9 mouse cellular contexts compared by ENCODE assay signal in genomic region chr7:84739965-84740390, GRCm38 (mm10). TPM values are rescaled to one million over a fixed set of nuclear protein-coding genes. Genes with fewer than 3 reads are reported as not detected.
DNase-seq lines count a peak whose midpoint lies in the region; ATAC-seq and TF ChIP-seq lines count a peak whose summit lies in the region.
"Had no signal": no experiment of that assay in that cellular context is flagged by ENCODE, and none has a peak within 500 bp of the region (broad histone marks: within the 10 kb centered on the region; RNA-seq: fewer than 3 reads in every experiment).

No protein-coding gene starts in this region.

- no peak for TF ChIP-seq POLR2A in liver, adult 2 months (IDR thresholded peaks at IDR 0.05; ENCODE audit: extremely low read depth, insufficient read depth, low read length)

- H3K4me1 ChIP-seq in liver, adult 2 months (ENCODE audit: control insufficient read depth, insufficient read depth, low read length): no peaks in the 10 kb centered on the region
- no peaks in the 10 kb centered on the region for H3K4me1 ChIP-seq in stomach, postnatal 0 days (replicated peaks; ENCODE audit: control insufficient read depth, insufficient read depth)
- no peaks in the 10 kb centered on the region for H3K4me1 ChIP-seq in forebrain, embryonic 16.5 days (replicated peaks; ENCODE audit: control insufficient read depth, insufficient read depth, low read length)
- H3K4me1 ChIP-seq: neural tube, embryonic 12.5 days had no signal

- 3% methylated on average over 2 of the region's 2 CpGs for WGBS in liver, adult 2 months
- 3% methylated on average over 2 of the region's 2 CpGs for WGBS in stomach, postnatal 0 days
- WGBS in forebrain, embryonic 16.5 days: 14% methylated on average over 2 of the region's 2 CpGs

- DNase-seq in left cerebral cortex, adult 18-20 months (ENCODE audit: low spot score in 2 of 2): peak; percentile 2 to 4
- no peak for DNase-seq in left cerebral cortex, adult 8-10 months (ENCODE audit: low spot score in 2 of 2)
- DNase-seq in Patski (ENCODE audit: low read depth, low spot score): no peak
- peak; percentile 32 to 35 for DNase-seq in heart, postnatal 10 days
- DNase-seq in liver, adult 2 months (ENCODE audit: extremely low read depth, low read depth, low spot score): peak; percentile 33
- no peak for DNase-seq in stomach, postnatal 0 days (ENCODE audit: low spot score)
- DNase-seq in urinary bladder, postnatal 14 days (ENCODE audit: low spot score): no peak

- no peak overlapping the region for H3K4me2 ChIP-seq in stomach, postnatal 0 days (replicated peaks; ENCODE audit: low read depth)
- H3K4me2 ChIP-seq in forebrain, embryonic 16.5 days (ENCODE audit: low read length): no peak overlapping the region
- H3K4me2 ChIP-seq: neural tube, embryonic 12.5 days had no signal

- no peak overlapping the region for H3K4me3 ChIP-seq in liver, adult 2 months (ENCODE audit: insufficient read depth, low read depth, low read length)
- no peak overlapping the region for H3K4me3 ChIP-seq in stomach, postnatal 0 days (ENCODE audit: low read depth, low read length)
- no peak overlapping the region for H3K4me3 ChIP-seq in forebrain, embryonic 16.5 days (replicated peaks; ENCODE audit: low read length)
- H3K4me3 ChIP-seq: neural tube, embryonic 12.5 days had no signal

- TF ChIP-seq CTCF in Patski (IDR thresholded peaks at IDR 0.05): peak; percentile 51
- no peak for TF ChIP-seq CTCF in liver, adult 2 months (IDR thresholded peaks at IDR 0.05; ENCODE audit: low read depth, low read length)
- peak; percentile 57 for TF ChIP-seq CTCF in stomach, postnatal 0 days (IDR thresholded peaks at IDR 0.05; ENCODE audit: low read depth)

- H3K27ac ChIP-seq in liver, adult 2 months (replicated peaks; ENCODE audit: insufficient read depth, low read depth, low read length): no peak overlapping the region
- no peak overlapping the region for H3K27ac ChIP-seq in stomach, postnatal 0 days (replicated peaks)
- no peak overlapping the region for H3K27ac ChIP-seq in forebrain, embryonic 16.5 days (ENCODE audit: low read length)
- H3K27ac ChIP-seq: neural tube, embryonic 12.5 days had no signal

- no peaks in the 10 kb centered on the region for H3K36me3 ChIP-seq in liver, adult 2 months (ENCODE audit: control insufficient read depth, insufficient read depth, low read length)
- H3K36me3 ChIP-seq in stomach, postnatal 0 days (ENCODE audit: control insufficient read depth, insufficient read depth, low read length): no peaks in the 10 kb centered on the region
- H3K36me3 ChIP-seq in forebrain, embryonic 16.5 days (ENCODE audit: control insufficient read depth, insufficient read depth): no peaks in the 10 kb centered on the region
- H3K36me3 ChIP-seq: neural tube, embryonic 12.5 days had no signal

- H3K27me3 ChIP-seq in Patski: no peaks in the 10 kb centered on the region
- no peaks in the 10 kb centered on the region for H3K27me3 ChIP-seq in liver, adult 2 months (ENCODE audit: control insufficient read depth, insufficient read depth, low read length)
- no peaks in the 10 kb centered on the region for H3K27me3 ChIP-seq in stomach, postnatal 0 days (ENCODE audit: control insufficient read depth, insufficient read depth, low read length)
- no peaks in the 10 kb centered on the region for H3K27me3 ChIP-seq in forebrain, embryonic 16.5 days (replicated peaks; ENCODE audit: control insufficient read depth, insufficient read depth, low read length)
- H3K27me3 ChIP-seq: neural tube, embryonic 12.5 days had no signal

- H3K9me3 ChIP-seq in stomach, postnatal 0 days (ENCODE audit: control insufficient read depth, low read length): no peaks in the 10 kb centered on the region
- no peaks in the 10 kb centered on the region for H3K9me3 ChIP-seq in forebrain, embryonic 16.5 days (ENCODE audit: control insufficient read depth, low read length)
- H3K9me3 ChIP-seq: neural tube, embryonic 12.5 days had no signal

- ATAC-seq in Patski: no peak
- no peak; the same call in 1 of the 2 replicates for ATAC-seq in stomach, postnatal 0 days (ENCODE audit: low FRiP score, low TSS enrichment)
- ATAC-seq in forebrain, embryonic 16.5 days: no peak

- CTCF ChIA-PET in Patski (lab: Charles Lee): interaction anchor here (0.6 to 4.1 kb wide), 5 partner anchors 9 to 146 kb away, joined by 3 to 20 read pairs (median 5); no protein-coding TSS in a partner anchor

- in situ Hi-C loops in Patski (cut with MboI; ENCODE audit: low pct_unique_long_range_greater_than_20kb): no loop called here

- no peak overlapping the region for H3K9ac ChIP-seq in liver, adult 2 months (ENCODE audit: low read depth, low read length)
- H3K9ac ChIP-seq in stomach, postnatal 0 days (ENCODE audit: low read length): no peak overlapping the region
- no peak overlapping the region for H3K9ac ChIP-seq in forebrain, embryonic 16.5 days (replicated peaks; ENCODE audit: low read depth, low read length)
- H3K9ac ChIP-seq: neural tube, embryonic 12.5 days had no signal

- intact Hi-C loops in heart, postnatal 10 days (cut with DNase I): loop anchor here (2.0 kb wide), 1 partner anchor 35 kb away; no protein-coding TSS in a partner anchor

- H3K79me2 ChIP-seq in liver, adult 2 months (ENCODE audit: control insufficient read depth, insufficient read depth, low read length): no peaks in the 10 kb centered on the region

- POLR2A ChIA-PET in Patski (lab: Charles Lee): no interaction called here

- TF ChIP-seq EP300 in stomach, postnatal 0 days (optimal IDR thresholded peaks at IDR 0.05): no peak

RNA-seq across cellular contexts. Expression of gene Zfand6, which starts 50.2 kb away (rescaled TPM):
- 10 to 100 TPM; 69.8 to 70.2 TPM for total RNA-seq in left cerebral cortex, adult 18-20 months (2021)
- total RNA-seq in left cerebral cortex, adult 8-10 months (2022): 10 to 100 TPM; 59.2 to 83.4 (median 70.9) TPM
- polyA plus RNA-seq in Patski (2021): 187 TPM
- 100 to 1,000 TPM in 1 of 2 experiments, 10 to 100 TPM in 1; 97.7 to 103 TPM for total RNA-seq in heart, postnatal 10 days (2021)
- total RNA-seq in liver, adult 2 months (2014; rRNA removed): 130 and 134 TPM in 2 replicates
- polyA plus RNA-seq in liver, adult 2 months (2012; rRNA removed): 77.2 and 94.2 TPM in 2 replicates
- 128 and 138 TPM in 2 replicates for polyA plus RNA-seq in stomach, postnatal 0 days (2015; fragmentation: Nextera tagmentation; extraction: Ambion mirVana)
- polyA plus RNA-seq in forebrain, embryonic 16.5 days (2015; fragmentation: Nextera tagmentation; extraction: Ambion mirVana): 195 and 198 TPM in 2 replicates

Comparison
In these comparisons a context has a peak if more than half of its experiments do, and no peak if none do; other contexts are left out.
1. DNase-seq: peak in left cerebral cortex, adult 18-20 months (2 of 2), heart, postnatal 10 days (2 of 2) and liver, adult 2 months (single experiment); none in left cerebral cortex, adult 8-10 months (0 of 2), Patski (single experiment), stomach, postnatal 0 days (single experiment) and urinary bladder, postnatal 14 days (single experiment).